Mouse (Mus musculus) neural tube, embryonic 12.5 days (tissue): ENCODE measurements around the gene Vmn1r158. TPM values are rescaled to one million over a fixed set of nuclear protein-coding genes. Genes with fewer than 3 reads are reported as not detected.
"Not testable (repeated sequence)": the region's sequence is repeated elsewhere in the genome, so short reads cannot be mapped to it uniquely, and the experiment has no call there.

ENCODE experiments used
- ATAC-seq: fragments of 200-750 bp; cut with Nextera tagmentation; 2 replicates; pipeline ENCODE4 v1.8.0; 2017; ENCODE audit warnings: low read depth, mild to moderate bottlenecking, moderate TSS enrichment, moderate library complexity; ENCODE audit not compliant: low FRiP score
- H3K27ac ChIP-seq: fragments of 300-500 bp; sonication (generic); 2 replicates; pipeline ENCODE4 v1.5.1; 2016
- H3K27me3 ChIP-seq: fragments of 300-500 bp; sonication (generic); replicated peaks from 2 replicates; pipeline ENCODE4 v1.6.1; 2016; ENCODE audit warnings: mild to moderate bottlenecking
- H3K36me3 ChIP-seq: fragments of 300-500 bp; sonication (generic); 2 replicates; pipeline ENCODE4 v1.6.1; 2016; ENCODE audit warnings: mild to moderate bottlenecking
- H3K4me1 ChIP-seq: fragments of 300-500 bp; sonication (generic); 2 replicates; pipeline ENCODE4 v1.6.1; 2016
- H3K4me2 ChIP-seq: fragments of 300-500 bp; sonication (generic); replicated peaks from 2 replicates; pipeline ENCODE4 v1.6.1; 2016; ENCODE audit warnings: mild to moderate bottlenecking
- H3K4me3 ChIP-seq: fragments of 300-500 bp; sonication (generic); 2 replicates; pipeline ENCODE4 v1.5.1; 2016
- H3K9ac ChIP-seq: fragments of 300-500 bp; sonication (generic); 2 replicates; pipeline ENCODE4 v1.6.1; 2016; ENCODE audit warnings: mild to moderate bottlenecking
- H3K9me3 ChIP-seq: fragments of 300-500 bp; sonication (generic); 2 replicates; pipeline ENCODE4 v1.6.1; 2016; ENCODE audit warnings: mild to moderate bottlenecking
- WGBS: fragments of 180-500 bp; shearing (Covaris S2); methylation state at CpG from one replicate; pipeline ENCODE4 v1.1.7; 2016; 5-methylcytosine and 5-hydroxymethylcytosine counted together
- polyA plus RNA-seq: library from polyadenylated mRNA; unstranded; fragments of >200 nt; fragmentation: Nextera tagmentation; extraction: Ambion mirVana; gene quantifications from 2 replicates; pipeline ENCODE4 v1.2.1, GENCODE M21; 2016

Vmn1r158 gene
- not detected in 2 replicates for polyA plus RNA-seq

DNA sequence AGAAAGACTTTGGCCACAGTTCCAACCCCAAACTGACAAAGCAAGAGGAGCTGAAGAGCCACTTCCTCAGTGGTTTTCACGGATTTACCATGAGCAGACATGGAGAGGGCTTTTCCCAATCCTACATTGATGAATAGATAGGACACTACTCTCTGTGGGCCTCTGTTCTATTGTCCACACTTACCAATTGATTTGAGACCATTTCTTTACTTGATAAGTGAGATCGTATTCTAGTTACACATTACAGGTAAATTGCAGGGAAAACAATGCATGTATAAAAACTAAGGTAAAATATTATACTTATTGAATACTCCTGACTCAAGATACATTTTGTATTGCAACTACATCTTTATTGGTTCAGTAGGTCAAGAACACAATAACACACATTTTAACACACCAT lies at the start of gene Vmn1r158:
Gene Vmn1r158 (minus strand): TSS at position 101 of the 400 bp plus-strand sequence.
- H3K9me3 ChIP-seq, result peaks cover 11% of the 10 kb centered on the region; the same call in 1 of the 2 replicates
- not testable (repeated sequence) for H3K36me3 ChIP-seq, H3K4me3 ChIP-seq, H3K9ac ChIP-seq, H3K4me1 ChIP-seq, H3K27me3 ChIP-seq, ATAC-seq, H3K4me2 ChIP-seq, H3K27ac ChIP-seq
- WGBS, result 57% methylated on average over 2 of the region's 2 CpGs

DNA sequence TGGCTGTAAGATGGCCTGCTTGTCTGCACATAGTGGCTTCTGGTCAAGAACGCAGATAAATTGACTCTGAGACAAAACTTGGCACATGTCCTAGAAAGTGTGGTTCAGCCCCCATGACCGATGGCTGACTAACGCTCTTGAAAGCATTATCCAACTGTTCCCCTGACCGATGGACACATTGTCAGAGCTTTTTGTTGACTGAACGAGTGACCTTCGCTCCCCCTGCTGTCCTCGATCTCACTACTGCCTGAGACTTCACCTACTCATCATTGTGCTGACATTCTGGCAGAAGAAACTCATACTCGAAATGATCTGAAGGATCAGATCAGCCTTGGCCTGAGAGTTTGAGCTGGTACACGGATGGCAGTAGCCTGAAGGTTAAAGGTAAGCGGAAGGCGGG lies 14.6 kb downstream of the Vmn1r158 start:
- ATAC-seq, H3K9me3 ChIP-seq, H3K36me3 ChIP-seq, H3K4me2 ChIP-seq, H3K4me1 ChIP-seq, H3K4me3 ChIP-seq, H3K27ac ChIP-seq, H3K9ac ChIP-seq, H3K27me3 ChIP-seq: not testable (repeated sequence)
- 96% methylated on average over 7 of the region's 11 CpGs for WGBS

DNA sequence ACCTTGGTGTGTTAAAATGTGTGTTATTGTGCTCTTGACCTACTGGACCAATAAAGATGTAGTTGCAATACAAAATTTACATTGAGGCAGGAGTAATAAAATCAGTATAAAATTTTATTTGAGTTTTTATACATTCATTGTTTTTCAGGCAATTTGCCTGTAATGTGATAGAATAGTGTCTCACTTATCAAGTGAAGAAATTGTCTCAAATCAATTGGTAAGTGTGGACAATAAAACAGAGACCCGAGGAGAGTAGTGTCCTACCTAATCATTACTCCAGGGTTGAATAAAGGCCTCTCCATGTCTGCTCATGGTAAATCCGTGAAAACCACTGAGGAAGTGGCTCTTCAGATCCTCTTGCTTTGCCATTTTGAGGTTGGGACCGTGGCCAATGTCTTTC lies 29.2 kb downstream of the Vmn1r158 start, which contains the start of gene Vmn1r157:
Gene Vmn1r157 (plus strand): TSS at position 301 of the 400 bp plus-strand sequence.
- H3K4me3 ChIP-seq, H3K27me3 ChIP-seq, H3K9ac ChIP-seq, H3K36me3 ChIP-seq, ATAC-seq, H3K9me3 ChIP-seq, H3K4me1 ChIP-seq, H3K27ac ChIP-seq, H3K4me2 ChIP-seq: not testable (repeated sequence)
- 41% methylated on average over 2 of the region's 3 CpGs for WGBS

Other genes with a start within 250 kb of the Vmn1r158 start
- not detected in 2 replicates for gene Gm4201, start 225.4 kb downstream of the Vmn1r158 start, polyA plus RNA-seq
- not detected in 2 replicates for gene Gm4565, start 202.7 kb downstream of the Vmn1r158 start, polyA plus RNA-seq
- not detected in 2 replicates for gene Vmn1r155, start 132.8 kb downstream of the Vmn1r158 start, polyA plus RNA-seq
- not detected in 2 replicates for gene Gm8693, start 98.5 kb downstream of the Vmn1r158 start, polyA plus RNA-seq
- not detected in 2 replicates for gene Gm4567, start 71.1 kb downstream of the Vmn1r158 start, polyA plus RNA-seq
- not detected in 2 replicates for gene Vmn1r157, start 29.1 kb downstream of the Vmn1r158 start, polyA plus RNA-seq
- not detected in 2 replicates for gene Vmn1r159, start 52.8 kb upstream of the Vmn1r158 start, polyA plus RNA-seq
- gene Vmn1r160, start 80.4 kb upstream of the Vmn1r158 start, polyA plus RNA-seq, result not detected in 2 replicates
- gene Gm4214, start 193.9 kb upstream of the Vmn1r158 start, polyA plus RNA-seq, result not detected in 2 replicates
- gene Gm4216, start 229.1 kb upstream of the Vmn1r158 start, polyA plus RNA-seq, result not detected in 2 replicates